Mouse (Mus musculus): ENCODE data around the gene Slc38a1. TPM values are rescaled to one million over a fixed set of nuclear protein-coding genes. Genes with fewer than 3 reads are reported as not detected.

The Slc38a1 gene
- polyA plus RNA-seq, 1 experiment from 2014 or later = 109 TPM

DNA sequence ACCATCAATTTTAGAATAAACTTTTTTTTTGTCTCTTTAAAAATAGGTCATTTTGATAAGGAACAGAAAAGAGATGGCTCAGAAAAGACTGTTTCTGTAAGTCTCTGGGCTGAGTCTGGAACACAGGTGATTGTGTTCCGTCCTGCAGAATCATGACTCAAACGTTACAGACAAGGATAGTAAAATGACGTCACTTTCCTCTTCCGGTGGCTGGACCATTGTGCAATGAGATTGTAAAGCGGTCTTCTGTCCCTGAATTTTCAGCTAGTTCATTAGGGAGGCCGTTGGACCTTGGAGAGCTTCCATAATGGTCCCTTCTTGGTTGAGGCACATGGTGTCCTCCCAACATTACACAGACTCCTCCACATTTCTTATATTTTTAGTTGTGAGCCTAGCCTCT lies 27.0 kb upstream of the Slc38a1 start:
- Histone ChIP-seq H3K27me3 (ENCODE audit: control insufficient read depth, insufficient read depth, low read length) (no peaks in the 10 kb centered on the region), H3K27ac (ENCODE audit: low read depth, low read length) (no peak overlapping the region), H3K4me1 (ENCODE audit: control insufficient read depth, insufficient read depth, low read length) (no peaks in the 10 kb centered on the region), H3K4me2 (no peak overlapping the region), H3K9ac (ENCODE audit: low read length) (no peak overlapping the region), H3K36me3 (ENCODE audit: control insufficient read depth, insufficient read depth, low read length) (no peaks in the 10 kb centered on the region), H3K4me3 (ENCODE audit: low read depth, low read length) (no peak overlapping the region), H3K9me3 (ENCODE audit: control insufficient read depth, low read length) (no peaks in the 10 kb centered on the region)
- no peak for ATAC-seq (ENCODE audit: low FRiP score)
- DNase-seq (ENCODE audit: low spot score, missing footprints) = no peak
- WGBS = 90% methylated on average over 6 of the region's 6 CpGs

DNA sequence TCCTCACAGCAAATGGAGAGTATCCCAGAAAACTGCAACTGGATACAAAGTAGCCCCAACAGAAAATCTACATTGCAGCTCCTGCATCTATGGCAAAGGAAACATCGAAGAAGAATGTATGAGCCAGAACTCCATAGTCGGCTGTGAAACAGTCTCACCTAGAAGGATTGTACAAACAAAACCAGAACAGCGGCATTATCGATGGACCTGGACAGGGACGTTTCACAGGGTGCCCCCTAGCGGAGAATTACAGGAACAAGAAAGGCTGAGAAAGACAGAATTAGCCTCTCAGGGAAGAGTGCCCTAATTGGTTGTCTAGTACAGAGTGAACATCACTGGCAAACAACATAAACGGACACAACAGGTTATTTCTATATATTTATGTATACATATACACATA lies 23.9 kb upstream of the Slc38a1 start:
- no peaks in the 10 kb centered on the region for H3K27me3 ChIP-seq (ENCODE audit: control insufficient read depth, insufficient read depth, low read length)
- H3K9ac ChIP-seq (ENCODE audit: low read length) = no peak overlapping the region
- DNase-seq (ENCODE audit: low spot score, missing footprints) = peak; percentile 93
- ATAC-seq (ENCODE audit: low FRiP score) = 0 out of 2 replicates have a peak, but pooled peaks have one; percentile 58
- no peak overlapping the region for H3K4me3 ChIP-seq (ENCODE audit: low read depth, low read length)
- H3K4me2 ChIP-seq = 0 out of 2 replicates have a peak overlapping the region, but pooled peaks have one; percentile 8
- no peaks in the 10 kb centered on the region for H3K9me3 ChIP-seq (ENCODE audit: control insufficient read depth, low read length)
- WGBS = 8% methylated on average over 7 of the region's 7 CpGs
- no peaks in the 10 kb centered on the region for H3K36me3 ChIP-seq (ENCODE audit: control insufficient read depth, insufficient read depth, low read length)
- H3K27ac ChIP-seq (ENCODE audit: low read depth, low read length) = no peak overlapping the region
- no peaks in the 10 kb centered on the region for H3K4me1 ChIP-seq (ENCODE audit: control insufficient read depth, insufficient read depth, low read length)

DNA sequence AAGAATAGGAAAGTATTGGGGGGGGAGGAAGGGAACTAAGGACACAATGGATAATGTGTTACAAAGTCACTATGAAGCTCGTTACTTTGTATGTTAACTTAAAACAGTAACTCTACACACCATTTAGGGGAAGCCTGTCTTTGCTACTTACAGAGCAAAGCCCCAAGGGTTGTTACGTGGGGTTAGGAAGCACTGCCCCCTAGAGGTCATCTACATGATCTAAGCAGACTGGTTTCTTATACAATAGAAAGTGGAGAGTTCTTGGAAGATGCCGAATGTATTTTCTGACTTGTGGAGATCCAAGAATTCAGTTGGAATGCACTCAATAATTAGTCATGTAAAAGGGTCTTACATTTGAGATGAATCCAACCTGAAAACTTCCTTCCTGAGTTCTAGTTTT lies 23.2 kb upstream of the Slc38a1 start:
- Histone ChIP-seq H3K4me1 (ENCODE audit: control insufficient read depth, insufficient read depth, low read length) (no peaks in the 10 kb centered on the region), H3K27me3 (ENCODE audit: control insufficient read depth, insufficient read depth, low read length) (no peaks in the 10 kb centered on the region), H3K36me3 (ENCODE audit: control insufficient read depth, insufficient read depth, low read length) (no peaks in the 10 kb centered on the region), H3K4me3 (ENCODE audit: low read depth, low read length) (no peak overlapping the region), H3K9me3 (ENCODE audit: control insufficient read depth, low read length) (no peaks in the 10 kb centered on the region), H3K9ac (ENCODE audit: low read length) (no peak overlapping the region), H3K4me2 (no peak overlapping the region), H3K27ac (ENCODE audit: low read depth, low read length) (no peak overlapping the region)
- WGBS = 16% methylated on average over 3 of the region's 3 CpGs
- DNase-seq (ENCODE audit: low spot score, missing footprints) (peak; percentile 95), ATAC-seq (ENCODE audit: low FRiP score) (peak; percentile 82)

DNA sequence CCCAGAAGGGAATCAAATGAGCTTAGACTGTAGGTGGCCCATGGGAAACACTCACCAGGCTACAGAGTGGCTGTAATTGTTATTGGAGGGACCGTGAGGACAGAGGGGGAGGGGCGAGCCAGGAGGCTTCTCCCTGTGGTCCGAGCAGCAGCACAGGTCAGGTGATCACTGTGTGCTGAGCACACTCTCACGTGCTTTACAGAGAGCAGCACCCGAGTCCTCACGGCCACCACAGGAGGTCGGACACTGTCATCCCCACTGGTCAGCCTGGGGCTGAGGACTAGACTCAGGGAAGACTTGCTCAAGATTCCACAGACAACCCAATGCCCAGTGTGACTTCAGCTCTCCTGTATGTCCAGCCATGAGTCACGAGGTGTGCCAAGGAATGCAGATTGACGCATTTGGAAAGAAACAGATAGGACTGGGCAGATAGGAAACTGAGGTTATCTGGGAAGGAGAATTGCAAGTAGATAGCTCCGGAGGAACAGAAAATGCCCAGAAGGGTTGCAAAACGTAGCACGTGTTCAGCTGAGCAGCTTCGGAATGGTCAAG lies 18.0 kb upstream of the Slc38a1 start:
- no peaks in the 10 kb centered on the region for H3K36me3 ChIP-seq (ENCODE audit: control insufficient read depth, insufficient read depth, low read length)
- no peak overlapping the region for H3K4me3 ChIP-seq (ENCODE audit: low read depth, low read length)
- ATAC-seq (ENCODE audit: low FRiP score) (no peak), DNase-seq (ENCODE audit: low spot score, missing footprints) (no peak)
- H3K9me3 ChIP-seq (ENCODE audit: control insufficient read depth, low read length) = no peaks in the 10 kb centered on the region
- no peak overlapping the region for H3K27ac ChIP-seq (ENCODE audit: low read depth, low read length)
- 72% methylated on average over 13 of the region's 13 CpGs for WGBS
- no peak overlapping the region for H3K4me2 ChIP-seq
- H3K9ac ChIP-seq (ENCODE audit: low read length) = no peak overlapping the region
- H3K27me3 ChIP-seq (ENCODE audit: control insufficient read depth, insufficient read depth, low read length) = no peaks in the 10 kb centered on the region
- H3K4me1 ChIP-seq (ENCODE audit: control insufficient read depth, insufficient read depth, low read length) = peaks cover 2% of the 10 kb centered on the region; the same call in 1 of the 2 replicates

DNA sequence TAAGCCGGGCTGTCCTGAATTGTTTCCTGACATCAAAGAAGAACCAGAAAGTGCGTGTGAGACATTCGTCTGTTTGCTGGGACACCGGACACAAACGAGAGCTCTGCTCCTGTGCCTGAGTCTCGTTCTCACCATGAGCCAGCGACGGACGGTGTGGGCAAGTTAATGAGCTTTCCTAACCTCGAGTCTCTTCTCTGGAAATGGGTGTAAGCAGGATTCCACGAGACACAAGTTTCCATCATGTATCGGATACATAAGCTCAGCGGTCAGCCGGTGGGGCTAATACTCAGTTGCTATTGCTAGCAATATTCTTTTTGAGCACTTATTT lies 15.5 kb upstream of the Slc38a1 start:
- no peak for DNase-seq (ENCODE audit: low spot score, missing footprints)
- Histone ChIP-seq H3K9me3 (ENCODE audit: control insufficient read depth, low read length) (no peaks in the 10 kb centered on the region), H3K4me2 (no peak overlapping the region), H3K9ac (ENCODE audit: low read length) (no peak overlapping the region), H3K4me1 (ENCODE audit: control insufficient read depth, insufficient read depth, low read length) (peaks cover 2% of the 10 kb centered on the region; the same call in 1 of the 2 replicates), H3K4me3 (ENCODE audit: low read depth, low read length) (no peak overlapping the region), H3K36me3 (ENCODE audit: control insufficient read depth, insufficient read depth, low read length) (no peaks in the 10 kb centered on the region), H3K27me3 (ENCODE audit: control insufficient read depth, insufficient read depth, low read length) (no peaks in the 10 kb centered on the region), H3K27ac (ENCODE audit: low read depth, low read length) (no peak overlapping the region)
- 71% methylated on average over 14 of the region's 14 CpGs for WGBS
- ATAC-seq (ENCODE audit: low FRiP score) = no peak

DNA sequence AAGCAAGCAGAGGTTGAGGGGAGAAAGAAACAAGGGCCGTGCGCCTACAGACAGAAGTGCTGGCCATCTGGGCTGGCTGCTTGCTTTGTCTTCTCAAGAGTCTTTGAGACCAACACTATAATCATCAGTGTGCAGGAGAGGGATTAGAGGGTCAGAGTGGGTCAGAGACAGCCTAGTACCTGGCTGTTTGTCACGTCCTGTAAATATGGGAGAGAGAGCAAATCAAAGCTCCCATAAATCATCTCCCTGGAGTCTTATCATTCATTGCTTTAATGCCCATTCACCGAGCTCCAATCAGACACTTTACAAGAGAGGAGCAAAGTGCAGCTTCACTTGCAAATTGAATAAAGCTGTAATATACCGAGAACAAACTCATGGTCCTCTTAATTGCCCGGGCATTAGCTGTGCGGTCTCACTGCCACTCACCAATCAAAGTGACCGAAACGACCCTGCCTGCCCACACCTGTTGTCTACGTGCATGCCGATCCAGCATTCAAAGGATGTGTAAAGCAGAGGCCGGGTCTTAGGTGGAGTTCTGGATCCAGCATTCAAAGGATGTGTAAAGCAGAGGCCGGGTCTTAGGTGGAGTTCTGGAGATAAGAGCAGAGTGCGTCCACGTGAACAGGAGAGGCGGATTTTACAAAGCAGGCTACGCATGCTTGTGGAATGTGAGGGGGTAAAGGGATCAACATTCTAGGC lies 15.0 kb upstream of the Slc38a1 start:
- Histone ChIP-seq H3K4me2 (no peak overlapping the region), H3K9ac (ENCODE audit: low read length) (no peak overlapping the region), H3K27ac (ENCODE audit: low read depth, low read length) (no peak overlapping the region), H3K4me1 (ENCODE audit: control insufficient read depth, insufficient read depth, low read length) (peaks cover 2% of the 10 kb centered on the region; the same call in 1 of the 2 replicates), H3K36me3 (ENCODE audit: control insufficient read depth, insufficient read depth, low read length) (no peaks in the 10 kb centered on the region), H3K9me3 (ENCODE audit: control insufficient read depth, low read length) (no peaks in the 10 kb centered on the region), H3K4me3 (ENCODE audit: low read depth, low read length) (no peak overlapping the region), H3K27me3 (ENCODE audit: control insufficient read depth, insufficient read depth, low read length) (no peaks in the 10 kb centered on the region)
- DNase-seq (ENCODE audit: low spot score, missing footprints) = no peak
- no peak for ATAC-seq (ENCODE audit: low FRiP score)
- WGBS = 67% methylated on average over 17 of the region's 17 CpGs

DNA sequence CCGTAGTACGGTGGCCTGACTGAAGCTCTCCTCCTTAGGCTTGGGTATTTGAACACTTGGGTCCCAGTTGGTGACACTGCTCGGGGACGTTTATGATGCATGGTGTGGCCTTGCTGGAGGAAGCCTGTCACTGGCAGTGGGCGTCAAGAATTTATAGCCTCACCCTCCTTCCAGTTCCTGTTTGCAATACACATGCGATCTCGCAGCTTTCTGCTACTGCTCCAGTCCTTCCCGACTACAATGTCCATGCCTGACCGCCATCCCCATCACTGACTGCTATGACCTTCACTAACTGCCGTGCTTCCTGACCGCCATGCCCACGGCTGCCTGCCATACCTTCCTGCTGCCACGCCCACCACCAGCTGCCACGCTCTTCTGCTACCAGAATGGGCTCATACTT lies 12.8 kb upstream of the Slc38a1 start:
- no peak for DNase-seq (ENCODE audit: low spot score, missing footprints)
- no peak overlapping the region for H3K27ac ChIP-seq (ENCODE audit: low read depth, low read length)
- WGBS = 96% methylated on average over 14 of the region's 14 CpGs

DNA sequence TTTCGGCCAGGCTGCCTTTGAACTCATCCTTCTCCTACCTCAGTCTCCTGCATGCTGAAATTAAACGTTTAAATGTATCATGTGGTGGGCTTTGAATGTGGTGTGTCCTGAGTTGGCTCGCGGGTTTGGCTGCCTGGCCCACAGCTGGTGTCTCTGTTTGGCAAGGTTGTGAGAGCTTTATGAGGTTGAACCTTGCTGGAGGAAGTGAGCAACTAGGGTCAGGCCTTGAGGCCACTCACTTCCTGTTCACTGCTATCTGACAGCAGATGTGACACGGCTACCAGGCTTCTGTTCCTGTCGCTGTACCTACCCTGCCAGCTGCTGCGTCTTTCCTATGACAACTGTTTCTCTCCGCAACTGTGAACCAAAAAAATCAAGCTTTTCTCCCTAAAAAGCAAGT lies 12.0 kb upstream of the Slc38a1 start:
- Histone ChIP-seq H3K36me3 (ENCODE audit: control insufficient read depth, insufficient read depth, low read length) (no peaks in the 10 kb centered on the region), H3K4me2 (no peak overlapping the region), H3K9me3 (ENCODE audit: control insufficient read depth, low read length) (no peaks in the 10 kb centered on the region), H3K4me1 (ENCODE audit: control insufficient read depth, insufficient read depth, low read length) (peaks cover 2% of the 10 kb centered on the region; the same call in 1 of the 2 replicates), H3K27me3 (ENCODE audit: control insufficient read depth, insufficient read depth, low read length) (no peaks in the 10 kb centered on the region), H3K9ac (ENCODE audit: low read length) (no peak overlapping the region), H3K4me3 (ENCODE audit: low read depth, low read length) (no peak overlapping the region), H3K27ac (ENCODE audit: low read depth, low read length) (no peak overlapping the region)
- ATAC-seq (ENCODE audit: low FRiP score) = no peak
- no peak for DNase-seq (ENCODE audit: low spot score, missing footprints)
- WGBS = 87% methylated on average over 8 of the region's 8 CpGs

More for the DNA sequence above, 12.8 kb upstream of the Slc38a1 start:
- no peaks in the 10 kb centered on the region for H3K9me3 ChIP-seq (ENCODE audit: control insufficient read depth, low read length)
- H3K4me1 ChIP-seq (ENCODE audit: control insufficient read depth, insufficient read depth, low read length) = peaks cover 2% of the 10 kb centered on the region; the same call in 1 of the 2 replicates
- no peak overlapping the region for H3K4me2 ChIP-seq
- H3K4me3 ChIP-seq (ENCODE audit: low read depth, low read length) = no peak overlapping the region
- H3K27me3 ChIP-seq (ENCODE audit: control insufficient read depth, insufficient read depth, low read length) = no peaks in the 10 kb centered on the region
- H3K36me3 ChIP-seq (ENCODE audit: control insufficient read depth, insufficient read depth, low read length) = no peaks in the 10 kb centered on the region
- ATAC-seq (ENCODE audit: low FRiP score) = no peak
- H3K9ac ChIP-seq (ENCODE audit: low read length) = no peak overlapping the region

DNA sequence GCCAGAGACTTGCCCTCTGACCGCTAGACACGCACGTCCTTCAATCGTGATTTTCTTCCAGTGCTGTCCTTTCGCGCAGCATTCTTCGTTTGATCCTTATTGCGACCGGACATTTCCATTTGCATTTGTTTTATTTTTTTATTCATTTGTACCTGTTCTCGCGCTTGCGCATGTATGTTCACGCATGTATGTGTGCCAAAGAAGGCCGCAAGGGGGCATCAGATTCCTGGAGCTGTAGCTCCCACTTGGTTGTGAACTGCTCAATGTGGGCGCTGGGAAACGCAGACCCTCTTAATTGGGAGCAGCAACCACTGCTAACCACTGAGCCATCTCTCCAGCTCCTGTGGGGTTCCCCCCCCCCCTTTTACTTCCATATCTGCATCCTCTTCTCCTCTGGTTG lies 10.3 kb upstream of the Slc38a1 start:
- WGBS = 94% methylated on average over 16 of the region's 16 CpGs
- Histone ChIP-seq H3K27me3 (ENCODE audit: control insufficient read depth, insufficient read depth, low read length) (no peaks in the 10 kb centered on the region), H3K9ac (ENCODE audit: low read length) (no peak overlapping the region), H3K4me3 (ENCODE audit: low read depth, low read length) (no peak overlapping the region), H3K36me3 (ENCODE audit: control insufficient read depth, insufficient read depth, low read length) (no peaks in the 10 kb centered on the region), H3K4me2 (no peak overlapping the region), H3K4me1 (ENCODE audit: control insufficient read depth, insufficient read depth, low read length) (peaks cover 2% of the 10 kb centered on the region; the same call in 1 of the 2 replicates), H3K9me3 (ENCODE audit: control insufficient read depth, low read length) (no peaks in the 10 kb centered on the region), H3K27ac (ENCODE audit: low read depth, low read length) (no peak overlapping the region)
- DNase-seq (ENCODE audit: low spot score, missing footprints) (no peak), ATAC-seq (ENCODE audit: low FRiP score) (no peak)

Data from midbrain, embryonic 11.5 days (tissue).